ENCODE assay signal across 21 mouse cellular contexts in genomic region chr12:82273503-82273902, GRCm38 (mm10).
DNase-seq lines count a peak whose midpoint lies in the region; ATAC-seq and TF ChIP-seq lines count a peak whose summit lies in the region.
"Had no signal": no experiment of that assay in that cellular context is flagged by ENCODE, and none has a peak within 500 bp of the region (broad histone marks: within the 10 kb centered on the region; RNA-seq: fewer than 3 reads in every experiment).

No protein-coding gene starts in this region.

- H3K27me3 ChIP-seq in heart, adult 2 months (ENCODE audit: control insufficient read depth, insufficient read depth, low read length): no peaks in the 10 kb centered on the region
- no peaks in the 10 kb centered on the region for H3K27me3 ChIP-seq in midbrain, postnatal 0 days (ENCODE audit: insufficient read depth, low read length)
- no peaks in the 10 kb centered on the region for H3K27me3 ChIP-seq in midbrain, embryonic 14.5 days (ENCODE audit: control insufficient read depth, insufficient read depth, low read length)
- no peaks in the 10 kb centered on the region for H3K27me3 ChIP-seq in hindbrain, postnatal 0 days (ENCODE audit: insufficient read depth, low read length)
- H3K27me3 ChIP-seq: forebrain, embryonic 13.5 days; hindbrain, embryonic 12.5 days; hindbrain, embryonic 15.5 days had no signal

- H3K4me1 ChIP-seq in heart, adult 2 months (ENCODE audit: control insufficient read depth, insufficient read depth, low read length): peaks cover 2% of the 10 kb centered on the region
- H3K4me1 ChIP-seq in midbrain, postnatal 0 days (ENCODE audit: insufficient read depth, low read length): no peaks in the 10 kb centered on the region
- H3K4me1 ChIP-seq in midbrain, embryonic 14.5 days (ENCODE audit: control insufficient read depth, insufficient read depth, low read length): no peaks in the 10 kb centered on the region
- H3K4me1 ChIP-seq in hindbrain, postnatal 0 days (ENCODE audit: insufficient read depth, low read length): no peaks in the 10 kb centered on the region
- H3K4me1 ChIP-seq: forebrain, embryonic 10.5 days; hindbrain, embryonic 12.5 days; hindbrain, embryonic 15.5 days had no signal

- intact Hi-C loops in heart, adult 2 months (cut with DNase I): no loop called here

- ATAC-seq in midbrain, postnatal 0 days (ENCODE audit: low FRiP score): no peak
- ATAC-seq in midbrain, embryonic 14.5 days (ENCODE audit: low FRiP score, low TSS enrichment): no peak
- ATAC-seq in hindbrain, postnatal 0 days: no peak
- ATAC-seq: activated CD4-positive, CD25-positive, alpha-beta regulatory T cell, adult 4 months; forebrain, embryonic 13.5 days; forebrain, embryonic 16.5 days had no signal

- TF ChIP-seq POLR2A in heart, adult 2 months (IDR thresholded peaks at IDR 0.05; ENCODE audit: insufficient read depth, low read depth, low read length): no peak

- H3K9me3 ChIP-seq in midbrain, postnatal 0 days (ENCODE audit: low read length): no peaks in the 10 kb centered on the region
- no peaks in the 10 kb centered on the region for H3K9me3 ChIP-seq in midbrain, embryonic 14.5 days (ENCODE audit: control insufficient read depth, low read length)
- H3K9me3 ChIP-seq in hindbrain, postnatal 0 days (ENCODE audit: low read length): no peaks in the 10 kb centered on the region
- H3K9me3 ChIP-seq: forebrain, embryonic 10.5 days; forebrain, embryonic 13.5 days; hindbrain, embryonic 12.5 days; hindbrain, embryonic 15.5 days had no signal

- no peaks in the 10 kb centered on the region for H3K36me3 ChIP-seq in heart, adult 2 months (ENCODE audit: control insufficient read depth, insufficient read depth, low read length)
- H3K36me3 ChIP-seq in midbrain, postnatal 0 days (ENCODE audit: insufficient read depth, low read length): no peaks in the 10 kb centered on the region
- H3K36me3 ChIP-seq in midbrain, embryonic 14.5 days (ENCODE audit: control insufficient read depth, insufficient read depth, low read length): no peaks in the 10 kb centered on the region
- no peaks in the 10 kb centered on the region for H3K36me3 ChIP-seq in hindbrain, postnatal 0 days (ENCODE audit: insufficient read depth, low read length)
- H3K36me3 ChIP-seq: forebrain, embryonic 10.5 days; hindbrain, embryonic 12.5 days; hindbrain, embryonic 15.5 days had no signal

- H3K9ac ChIP-seq in heart, adult 2 months (ENCODE audit: low read depth, low read length): no peak overlapping the region
- H3K9ac ChIP-seq in midbrain, postnatal 0 days (replicated peaks; ENCODE audit: low read length, poor library complexity, severe bottlenecking): no peak overlapping the region
- H3K9ac ChIP-seq in midbrain, embryonic 14.5 days (replicated peaks; ENCODE audit: low read length): no peak overlapping the region
- H3K9ac ChIP-seq in hindbrain, postnatal 0 days (replicated peaks; ENCODE audit: low read length): no peak overlapping the region
- H3K9ac ChIP-seq: forebrain, embryonic 13.5 days; hindbrain, embryonic 12.5 days; hindbrain, embryonic 15.5 days had no signal

- H3K27ac ChIP-seq in heart, adult 2 months: no peak overlapping the region
- no peak overlapping the region for H3K27ac ChIP-seq in layer of hippocampus, adult 2 months
- no peak overlapping the region for H3K27ac ChIP-seq in midbrain, postnatal 0 days (ENCODE audit: low read depth, low read length)
- H3K27ac ChIP-seq in midbrain, embryonic 14.5 days (replicated peaks; ENCODE audit: low read depth, low read length): no peak overlapping the region
- H3K27ac ChIP-seq in hindbrain, postnatal 0 days: no peak overlapping the region
- H3K27ac ChIP-seq: forebrain, embryonic 10.5 days; forebrain, embryonic 13.5 days; hindbrain, embryonic 12.5 days; hindbrain, embryonic 15.5 days had no signal

- no peak overlapping the region for H3K4me3 ChIP-seq in heart, adult 2 months
- H3K4me3 ChIP-seq in layer of hippocampus, adult 2 months: no peak overlapping the region
- H3K4me3 ChIP-seq in midbrain, postnatal 0 days (ENCODE audit: low read depth, low read length): no peak overlapping the region
- no peak overlapping the region for H3K4me3 ChIP-seq in midbrain, embryonic 14.5 days (replicated peaks; ENCODE audit: low read depth, low read length)
- H3K4me3 ChIP-seq in hindbrain, postnatal 0 days (ENCODE audit: low read length): no peak overlapping the region
- H3K4me3 ChIP-seq: forebrain, embryonic 10.5 days; forebrain, embryonic 13.5 days; hindbrain, embryonic 12.5 days; hindbrain, embryonic 15.5 days had no signal

- H3K4me2 ChIP-seq in midbrain, postnatal 0 days (ENCODE audit: low read depth, low read length, poor library complexity, severe bottlenecking): no peak overlapping the region
- H3K4me2 ChIP-seq in midbrain, embryonic 14.5 days (ENCODE audit: low read length): no peak overlapping the region
- H3K4me2 ChIP-seq in hindbrain, postnatal 0 days (ENCODE audit: low read depth, low read length): no peak overlapping the region
- H3K4me2 ChIP-seq: forebrain, embryonic 13.5 days; heart, embryonic 11.5 days; hindbrain, embryonic 12.5 days; hindbrain, embryonic 15.5 days had no signal

- no peak for DNase-seq in heart, adult 2 months
- DNase-seq in heart, adult 11 months: no peak
- DNase-seq in layer of hippocampus, adult 2 months (ENCODE audit: low spot score in 2 of 2): no peak
- DNase-seq in layer of hippocampus, adult 8-10 months (ENCODE audit: low spot score in 2 of 2): no peak
- no peak for DNase-seq in midbrain, postnatal 0 days (ENCODE audit: low spot score)
- DNase-seq in midbrain, embryonic 14.5 days: no peak
- no peak for DNase-seq in hindbrain, postnatal 0 days (ENCODE audit: low spot score)
- DNase-seq: adrenal gland, adult 8-10 months; adrenal gland, postnatal 25 days; B cell, adult 2 months; cerebellum, adult 18-20 months; cerebellum, adult 9-10 months; cerebellum, postnatal 14 days; gastrocnemius, postnatal 25 days had no signal

- TF ChIP-seq CTCF in heart, adult 2 months (IDR thresholded peaks at IDR 0.05): peak; percentile 43
- peak; percentile 61 for TF ChIP-seq CTCF in layer of hippocampus, adult 2 months (conservative IDR thresholded peaks at IDR 0.05)
- peak; percentile 12; the same call in 1 of the 2 replicates for TF ChIP-seq CTCF in midbrain, postnatal 0 days (IDR thresholded peaks at IDR 0.05)
- TF ChIP-seq CTCF in hindbrain, postnatal 0 days (IDR thresholded peaks at IDR 0.05; ENCODE audit: low read depth): no peak

- 0 out of 2 replicates have a peak, but pooled peaks cover 1% of the 10 kb centered on the region for H3K79me2 ChIP-seq in heart, adult 2 months (replicated peaks; ENCODE audit: control insufficient read depth, insufficient read depth, low read length)

- 86% methylated on average over 3 of the region's 3 CpGs for WGBS in heart, adult 2 months
- WGBS in midbrain, postnatal 0 days: 90% methylated on average over 3 of the region's 3 CpGs
- 89% methylated on average over 3 of the region's 3 CpGs for WGBS in midbrain, embryonic 14.5 days
- WGBS in hindbrain, postnatal 0 days: 89% methylated on average over 3 of the region's 3 CpGs

- TF ChIP-seq EP300 in heart, adult 2 months (IDR thresholded peaks at IDR 0.05; ENCODE audit: insufficient read depth, low read depth, low read length): no peak
